Mouse (Mus musculus): ENCODE data around the gene Glrx5. TPM values are rescaled to one million over a fixed set of nuclear protein-coding genes. Genes with fewer than 3 reads are reported as not detected.

Gene Glrx5
- total RNA-seq, 1 experiment from 2014 or later, result 10.9 TPM

Other genes starting within 250 kb of the Glrx5 start
- 0.19 TPM in 1 of 3 replicates, not detected in the others for gene Clmn, start 167.6 kb upstream of the Glrx5 start, total RNA-seq (2017)
- 44.7 to 96.7 TPM (median 53.9 TPM) in 3 replicates for gene Syne3, start 22.9 kb upstream of the Glrx5 start, total RNA-seq (2017)
- not detected in 3 replicates for gene Tcl1b2, start 113.3 kb downstream of the Glrx5 start, total RNA-seq (2017)
- not detected in 3 replicates for gene Tcl1b1, start 127.0 kb downstream of the Glrx5 start, total RNA-seq (2017)
- not detected in 3 replicates for gene Tcl1b5, start 143.7 kb downstream of the Glrx5 start, total RNA-seq (2017)
- not detected in 3 replicates for gene Tcl1b3, start 158.4 kb downstream of the Glrx5 start, total RNA-seq (2017)
- gene Tcl1b4, start 169.3 kb downstream of the Glrx5 start, total RNA-seq (2017), result not detected in 3 replicates
- gene Tcl1, start 190.1 kb downstream of the Glrx5 start, total RNA-seq (2017), result not detected in 3 replicates

Data from monocyte, adult 5-6 weeks (primary cell).